Mouse (Mus musculus) cerebellum, adult 9-10 months (tissue): Measurements from ENCODE around the gene Chrne.

Source experiments
- DNase-seq: peaks from one replicate; pipeline ENCODE4 v3.0.0; 2022

The Chrne gene

DNA sequence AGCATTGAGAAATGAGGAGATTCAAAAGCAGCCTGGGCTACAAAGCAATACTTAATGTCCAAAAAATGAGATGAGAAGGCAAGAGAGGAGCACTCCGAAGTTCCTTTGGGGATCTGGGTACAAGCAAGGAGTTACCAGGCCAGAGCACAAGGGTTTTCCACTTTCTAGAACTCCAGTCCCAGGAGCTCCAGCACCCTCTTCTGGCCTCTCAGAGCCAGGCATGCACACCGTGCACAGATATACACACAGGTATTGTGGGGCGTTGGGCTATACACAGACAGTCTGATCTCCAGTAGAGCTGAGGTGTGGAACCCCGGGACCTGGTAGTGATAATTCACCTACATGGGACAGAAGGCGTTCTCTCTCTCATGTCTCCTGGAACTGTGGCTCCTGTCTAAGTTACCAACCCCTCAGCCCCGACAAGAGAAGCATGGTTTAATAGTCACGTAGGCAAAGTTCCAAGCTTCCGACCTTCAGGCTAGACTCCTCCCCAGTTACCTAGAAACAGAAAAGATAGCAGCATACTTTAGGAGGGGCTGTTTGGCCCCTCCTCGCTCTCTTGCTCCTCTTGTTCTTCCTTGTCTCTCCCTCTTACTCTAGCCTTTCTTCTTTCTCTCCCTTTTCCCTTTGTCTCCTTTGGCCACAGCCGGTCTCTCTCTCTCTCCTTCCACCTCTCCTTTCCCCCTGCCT, 4.2 kb upstream of the Chrne start:
- no peak for DNase-seq

DNA sequence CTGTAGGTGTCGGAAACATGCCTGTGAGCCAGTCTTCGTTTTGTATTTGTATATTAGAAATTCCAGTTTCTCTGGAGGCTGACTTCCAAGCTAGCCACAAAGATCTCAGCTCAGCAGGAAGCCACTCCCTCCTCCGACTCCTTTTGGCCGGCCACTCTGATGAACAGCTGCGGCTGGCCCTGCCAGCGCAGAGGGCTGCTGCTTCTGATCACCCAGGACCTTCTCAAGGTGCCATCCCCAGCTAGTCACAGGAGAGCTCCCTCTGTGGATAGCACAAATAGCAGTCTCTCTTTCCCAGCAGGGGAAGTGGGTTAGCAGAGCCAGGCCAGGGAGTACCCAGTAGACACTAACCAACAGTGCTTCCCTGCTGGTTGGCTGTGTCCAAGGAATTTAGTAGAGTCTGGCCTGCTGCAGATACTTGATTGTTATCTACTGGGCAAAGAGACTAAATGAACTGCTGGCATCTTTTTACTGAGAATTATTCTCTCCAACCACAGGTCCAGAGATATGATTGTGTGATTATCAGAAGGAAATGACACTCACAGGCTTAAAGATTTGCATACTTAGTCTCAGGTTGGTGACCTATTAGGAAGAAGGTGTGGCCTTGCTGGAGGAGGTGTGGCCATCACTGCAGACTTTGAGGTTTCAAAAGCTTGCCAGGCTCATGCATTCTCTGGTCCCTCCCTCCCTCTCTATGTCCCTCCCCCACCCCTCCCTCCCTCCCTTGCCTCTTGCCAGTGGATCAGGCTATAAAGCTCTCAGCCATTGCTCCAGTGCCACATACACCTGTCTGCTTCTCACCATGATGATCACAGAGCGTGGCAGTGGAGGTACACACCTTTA, 3.2 kb upstream of the Chrne start:
- no peak for DNase-seq

DNA sequence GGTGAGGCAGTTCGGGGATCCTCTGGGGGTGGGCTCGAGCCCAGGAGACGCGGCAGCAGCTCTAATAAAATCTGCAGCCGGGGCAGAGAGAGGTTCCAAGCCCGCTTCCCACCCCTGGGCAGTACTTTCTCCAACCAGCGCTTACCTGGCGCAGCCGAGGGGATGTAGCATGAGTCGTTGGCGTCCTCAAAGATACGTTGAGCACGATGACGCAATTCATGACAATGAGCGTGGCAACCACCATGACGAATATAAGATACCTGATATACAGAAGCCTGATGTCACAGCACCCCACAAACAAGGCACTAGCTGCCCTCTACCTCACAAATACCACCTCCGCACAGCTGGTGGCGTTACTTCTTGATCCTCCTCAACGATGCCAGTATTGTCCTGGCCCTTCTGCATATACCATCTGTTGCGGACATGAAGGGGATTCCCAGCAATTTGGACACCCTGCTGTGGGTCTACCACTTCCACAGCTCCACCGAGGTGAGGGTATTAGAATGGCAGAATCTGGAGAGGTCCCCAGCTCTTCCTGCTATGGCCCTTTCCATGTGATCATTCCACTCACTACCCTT, 3.4 kb downstream of the Chrne start, which contains the start of gene 4930544D05Rik:
Gene 4930544D05Rik, plus strand, starts transcription at position 333 of the 578 bp plus-strand sequence.
- no peak for DNase-seq

DNA sequence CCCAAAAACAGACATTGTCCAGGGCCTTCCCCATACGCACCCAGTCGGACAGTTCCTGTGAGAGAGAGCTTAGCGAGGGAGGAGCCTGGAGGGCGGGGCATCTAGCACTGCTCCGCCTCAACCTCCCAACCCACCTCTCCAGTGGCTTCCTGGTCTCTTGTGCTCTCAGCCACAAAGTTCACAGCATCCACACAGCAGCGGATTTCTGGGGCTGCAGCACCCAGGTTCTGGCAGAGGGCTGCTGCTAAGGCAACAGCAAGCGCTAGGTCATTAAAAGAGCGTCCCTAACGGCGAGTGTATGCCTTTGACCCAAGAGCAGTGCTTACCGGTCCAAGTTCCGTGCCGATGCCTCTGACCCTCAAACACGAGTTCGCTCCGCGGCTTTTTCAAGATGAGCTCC, 3.9 kb downstream of the Chrne start:
- no peak for DNase-seq

DNA sequence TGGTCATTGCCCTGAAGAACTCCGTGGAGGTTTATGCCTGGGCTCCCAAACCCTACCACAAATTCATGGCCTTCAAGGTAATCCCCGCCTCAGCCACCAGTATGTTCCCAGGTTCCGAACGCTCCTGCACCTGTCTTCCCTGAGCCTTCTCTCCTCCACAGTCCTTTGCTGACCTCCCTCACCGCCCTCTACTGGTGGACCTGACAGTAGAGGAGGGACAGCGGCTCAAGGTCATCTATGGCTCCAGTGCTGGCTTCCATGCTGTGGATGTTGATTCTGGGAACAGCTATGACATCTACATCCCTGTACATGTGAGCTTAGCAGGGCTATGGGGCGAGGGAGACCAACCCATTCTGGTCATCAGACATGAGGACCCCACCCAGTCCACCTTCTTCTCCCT, 6.5 kb downstream of the Chrne start:
- DNase-seq, result no peak

DNA sequence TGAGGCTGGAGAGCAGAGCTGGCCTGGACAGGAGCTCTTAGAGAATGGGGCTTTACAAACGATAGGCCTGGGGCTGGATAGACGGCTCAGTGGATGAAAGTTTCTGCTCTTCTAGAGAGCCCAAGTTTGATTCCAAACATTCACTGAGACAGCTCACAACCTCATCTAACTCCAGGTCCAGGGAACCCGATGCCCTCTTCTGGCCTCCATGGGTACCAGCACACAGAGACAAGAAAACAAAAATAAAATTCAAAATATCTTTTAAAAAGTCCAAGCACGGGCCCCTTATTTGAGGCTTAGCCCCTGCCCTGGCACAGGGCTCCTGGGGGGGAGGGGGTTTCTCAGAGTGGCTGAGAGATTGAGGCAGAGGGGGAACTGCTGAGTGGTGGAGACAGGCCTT, 8.3 kb downstream of the Chrne start:
- no peak for DNase-seq

DNA sequence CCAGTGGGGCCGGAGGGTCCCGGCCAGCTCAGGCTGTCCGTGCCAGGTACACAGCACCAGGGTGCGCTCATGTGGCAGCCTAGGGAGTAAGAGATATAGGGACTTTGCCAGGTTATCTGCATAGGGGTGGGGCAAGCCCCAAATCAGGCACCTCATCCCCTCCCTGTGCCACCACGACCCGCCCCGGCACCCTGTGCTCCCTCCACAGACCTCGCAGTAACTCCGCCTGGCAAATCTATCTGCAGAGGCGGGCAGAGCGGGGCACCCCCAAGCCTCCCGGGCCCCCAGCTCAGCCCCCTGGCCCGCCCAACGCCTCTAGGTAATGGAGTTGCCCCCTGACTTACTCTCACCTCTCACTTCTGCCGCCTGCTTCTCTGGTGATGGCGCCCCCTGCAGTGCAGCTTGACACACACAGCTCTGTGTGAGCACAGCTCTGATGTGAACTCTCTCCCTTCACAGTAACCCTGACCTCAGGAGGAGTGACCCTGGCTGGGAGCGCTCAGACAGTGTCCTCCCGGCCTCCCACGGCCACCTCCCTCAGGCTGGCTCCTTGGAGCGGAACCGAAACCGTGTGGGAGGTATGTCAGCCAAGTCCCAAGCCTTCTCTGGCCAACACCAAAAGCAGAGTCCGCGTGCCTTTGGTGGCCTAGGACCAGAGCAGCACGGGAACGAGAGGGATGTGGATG, 10.5 kb downstream of the Chrne start:
- no peak for DNase-seq

DNA sequence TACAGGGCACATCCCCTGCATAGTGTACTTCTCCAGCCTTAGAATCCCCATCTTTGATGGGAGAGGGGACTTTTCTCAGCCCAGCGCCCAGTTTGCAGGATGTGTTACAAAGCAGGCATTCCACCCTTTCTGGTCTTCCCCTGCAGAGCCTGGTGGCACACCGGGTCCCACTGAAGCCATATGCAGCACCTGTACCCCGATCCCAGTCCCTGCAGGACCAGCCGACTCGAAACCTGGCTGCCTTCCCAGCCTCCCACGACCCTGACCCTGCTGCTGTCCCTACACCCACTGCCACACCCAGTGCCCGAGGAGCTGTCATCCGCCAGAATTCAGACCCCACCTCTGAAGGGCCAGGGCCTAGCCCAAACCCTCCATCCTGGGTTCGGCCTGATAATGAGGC, 11.4 kb downstream of the Chrne start:
- DNase-seq, result no peak

DNA sequence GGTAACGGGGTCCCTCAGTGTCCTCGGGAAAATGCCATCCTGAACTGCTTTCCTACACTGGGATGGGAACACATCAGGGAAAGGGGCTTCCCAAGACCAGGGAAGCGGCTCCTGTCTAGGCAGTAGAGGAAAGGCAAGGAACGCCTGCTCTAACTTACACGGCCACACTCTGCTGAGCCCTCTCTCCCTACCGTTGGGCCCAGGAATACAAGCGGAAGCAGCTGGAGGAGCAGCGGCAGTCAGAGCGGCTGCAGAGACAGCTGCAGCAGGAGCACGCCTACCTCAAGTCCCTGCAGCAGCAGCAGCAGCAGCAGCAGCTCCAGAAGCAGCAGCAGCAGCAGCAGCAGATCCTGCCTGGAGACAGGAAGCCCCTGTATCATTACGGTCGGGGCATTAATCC, 12.3 kb downstream of the Chrne start:
- no peak for DNase-seq

DNA sequence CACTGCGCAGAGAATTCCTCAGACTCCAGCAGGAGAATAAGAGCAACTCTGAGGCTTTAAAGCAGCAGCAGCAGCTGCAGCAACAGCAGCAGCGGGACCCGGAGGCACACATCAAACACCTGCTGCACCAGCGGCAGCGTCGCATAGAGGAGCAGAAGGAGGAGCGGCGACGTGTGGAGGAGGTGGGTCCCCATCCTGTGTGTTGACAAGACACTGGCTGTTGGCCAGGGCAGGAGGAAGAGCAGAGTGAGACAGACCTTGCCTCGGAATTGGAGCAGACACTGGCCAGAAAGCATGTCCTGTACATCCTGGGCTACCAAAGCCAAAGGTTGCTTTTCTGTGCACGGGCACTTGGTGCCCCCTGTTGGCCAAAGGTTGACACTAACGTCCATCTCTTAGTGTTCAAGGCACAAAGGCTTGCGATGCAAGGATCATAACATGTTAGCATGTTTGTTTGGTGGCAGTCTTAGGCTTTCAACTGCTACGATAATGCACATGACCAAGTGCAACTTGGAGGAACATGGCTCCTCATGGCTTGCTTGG, 13.9 kb downstream of the Chrne start:
- DNase-seq, result peak; percentile 84

DNA sequence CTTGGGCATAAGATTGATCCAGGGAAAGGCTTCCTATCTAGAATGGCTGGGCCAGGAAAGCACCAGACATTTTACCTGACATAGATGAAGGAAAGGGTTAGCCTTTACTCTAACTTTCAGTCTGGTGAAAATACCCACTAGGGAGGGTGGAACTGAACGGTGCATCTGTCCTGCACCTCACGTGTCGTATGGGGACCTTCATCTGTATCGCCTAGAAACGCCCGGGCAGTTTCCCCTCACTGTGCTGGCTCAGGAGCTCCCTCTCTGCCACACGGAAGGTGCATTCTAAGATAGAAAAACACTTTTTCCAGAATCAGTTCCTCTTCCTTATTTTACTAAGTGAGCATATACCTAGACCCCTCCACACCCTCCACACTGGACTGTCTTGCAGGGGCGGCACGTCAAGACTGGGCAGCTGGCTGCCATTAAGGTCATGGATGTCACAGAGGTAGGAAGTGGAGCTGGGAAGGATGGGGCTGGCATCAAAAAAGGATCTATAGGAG, 20.5 kb downstream of the Chrne start:
- no peak for DNase-seq

DNA sequence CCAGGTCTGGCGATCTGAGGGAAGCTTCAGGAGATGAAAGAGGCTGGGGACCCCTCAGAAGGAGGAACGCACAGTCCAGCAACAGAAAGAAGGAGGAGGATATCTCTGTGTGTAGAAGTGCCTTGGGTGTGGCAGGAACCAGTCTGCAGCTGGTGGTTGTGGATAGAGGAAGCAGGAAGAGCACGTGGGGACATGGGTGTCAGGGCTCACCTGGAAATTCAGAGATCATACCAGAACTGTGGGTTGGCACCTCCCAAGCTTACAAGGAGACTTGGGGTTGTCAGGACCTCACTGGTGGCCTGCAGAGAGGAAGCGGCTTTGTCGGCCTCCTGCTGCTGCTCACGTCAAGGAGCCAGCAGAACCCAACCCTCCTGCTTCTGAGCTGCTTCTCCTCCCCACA, 21.7 kb downstream of the Chrne start:
- no peak for DNase-seq

DNA sequence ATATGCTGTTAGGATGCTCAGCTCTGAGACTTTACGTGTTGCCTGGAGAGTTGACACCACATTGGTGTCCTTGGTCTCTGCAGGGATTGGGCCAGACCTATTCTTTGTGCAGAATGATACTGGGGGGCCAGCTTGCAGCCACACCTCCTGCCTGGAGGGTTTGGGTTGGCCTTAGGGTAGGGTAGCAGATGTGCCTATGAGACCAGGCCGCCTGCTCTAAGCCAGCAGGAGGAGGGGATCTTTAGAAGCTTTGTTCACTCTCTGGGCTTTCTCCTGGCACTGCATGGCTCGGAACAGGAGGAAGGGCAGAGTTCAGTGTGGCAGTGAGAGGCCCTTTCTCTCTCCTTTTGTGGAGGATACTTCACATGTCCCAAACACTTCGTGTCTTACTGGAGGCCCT, 22.9 kb downstream of the Chrne start:
- no peak for DNase-seq

DNA sequence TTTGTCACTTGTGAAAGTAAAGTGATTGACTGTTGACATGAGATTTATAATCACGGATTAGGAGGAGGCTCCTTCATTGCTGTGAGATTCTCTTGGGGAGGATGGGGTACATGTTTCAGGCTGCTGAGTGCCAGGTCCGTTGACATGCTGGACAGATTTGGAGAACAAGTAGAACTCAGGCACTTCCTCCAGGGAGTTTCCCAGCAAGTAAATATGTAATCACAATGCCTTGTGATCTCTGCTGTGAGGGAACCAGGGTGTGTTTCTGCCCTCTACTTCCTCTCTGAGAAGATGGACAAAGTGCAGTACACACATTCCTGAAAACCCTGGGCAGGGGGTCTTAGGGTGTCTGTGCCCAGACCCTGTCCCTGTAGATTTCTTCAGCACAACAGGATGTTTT, 23.4 kb downstream of the Chrne start:
- no peak for DNase-seq

DNA sequence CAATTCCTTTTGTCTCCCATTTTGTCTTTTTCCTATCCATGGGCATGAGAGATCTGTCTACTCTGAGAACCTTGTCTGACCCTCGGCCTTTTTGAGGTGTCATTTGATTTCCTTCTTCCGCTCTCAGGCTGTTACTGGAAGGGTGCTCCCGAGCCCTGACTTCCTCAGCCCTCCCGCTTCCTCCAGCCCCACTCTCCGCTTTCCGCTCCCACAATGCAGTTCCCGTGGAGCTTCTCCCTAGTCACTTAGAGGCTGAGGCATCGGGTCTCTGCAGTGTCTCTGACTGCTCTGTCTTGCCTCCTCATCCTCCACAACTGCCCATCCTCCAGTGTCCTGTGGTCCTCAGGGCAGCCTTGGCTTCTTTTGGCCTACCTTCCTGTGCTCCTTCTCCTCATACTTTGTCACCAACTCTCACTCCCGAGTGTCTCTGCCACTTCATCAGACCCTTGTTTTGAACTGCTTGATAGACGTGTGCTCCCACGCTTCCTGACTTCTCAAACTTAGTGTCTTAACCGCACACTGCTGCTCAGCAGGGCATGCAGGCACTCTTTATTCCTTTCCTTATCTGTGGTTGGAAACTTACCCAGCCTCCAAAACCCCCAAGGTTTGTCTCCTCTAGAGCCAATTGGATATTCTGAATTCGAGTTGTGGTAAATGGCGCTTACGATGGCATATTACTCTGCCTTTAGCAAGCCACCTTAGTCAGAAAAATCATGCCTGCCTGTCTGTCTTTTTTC, 24.6 kb downstream of the Chrne start:
- no peak for DNase-seq

DNA sequence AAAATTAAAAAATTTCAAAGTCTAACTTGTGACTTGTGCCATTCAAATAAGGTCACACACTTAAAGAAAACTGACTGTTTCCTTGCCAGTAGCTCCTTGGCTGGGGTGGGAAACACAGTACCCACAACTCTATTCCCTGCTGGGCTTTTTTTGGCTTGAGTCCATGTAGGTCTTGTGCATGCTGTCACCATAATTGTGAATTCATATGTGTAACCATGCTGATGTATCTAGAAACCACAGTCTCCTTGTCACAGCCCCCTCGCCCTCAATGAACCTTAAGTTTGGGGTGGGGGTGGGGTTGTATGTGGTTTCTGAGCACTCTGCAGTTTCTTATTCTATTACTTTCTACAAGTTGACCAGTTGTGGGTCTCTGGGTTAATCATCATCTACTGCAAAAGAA, 27.3 kb downstream of the Chrne start:
- DNase-seq, result no peak

DNA sequence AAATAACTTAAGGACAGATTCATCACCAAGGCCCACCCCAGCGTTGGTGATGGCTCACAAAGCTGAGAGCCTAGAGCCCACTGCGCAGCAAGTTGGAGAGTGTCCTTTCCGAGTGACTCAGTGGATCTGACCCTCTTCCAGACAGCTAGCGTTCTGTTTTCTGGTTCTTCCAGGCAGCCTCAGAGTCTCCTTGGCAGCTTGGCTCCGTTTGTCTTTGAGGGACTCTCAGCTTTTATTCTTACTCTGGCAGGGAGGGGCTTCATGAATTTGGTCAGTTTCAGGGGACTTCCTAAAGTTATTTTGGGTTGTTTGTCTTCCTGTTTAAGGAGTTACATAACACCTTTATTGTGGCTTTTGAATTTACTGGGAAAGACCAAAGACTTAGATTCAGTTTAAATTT, 32.1 kb downstream of the Chrne start:
- DNase-seq, result no peak

DNA sequence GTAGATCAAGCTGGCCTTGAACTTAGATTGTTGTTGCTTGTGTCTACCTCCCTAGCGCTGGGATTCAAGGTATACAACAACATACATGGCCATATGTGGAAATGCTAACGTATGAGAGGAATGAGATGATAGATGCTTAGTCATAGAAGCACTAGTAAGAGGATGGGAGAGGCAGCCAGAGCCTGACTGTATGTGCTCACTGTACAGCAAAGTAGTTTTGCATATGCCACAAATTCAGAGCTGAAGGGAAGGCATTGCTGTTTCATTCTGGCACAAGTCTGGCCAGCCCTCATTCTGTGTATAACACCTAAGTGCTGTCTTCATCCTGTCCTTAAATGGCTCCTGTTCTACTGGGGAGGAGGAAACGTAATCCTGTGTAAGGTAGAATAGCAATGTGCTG, 32.8 kb downstream of the Chrne start:
- no peak for DNase-seq

DNA sequence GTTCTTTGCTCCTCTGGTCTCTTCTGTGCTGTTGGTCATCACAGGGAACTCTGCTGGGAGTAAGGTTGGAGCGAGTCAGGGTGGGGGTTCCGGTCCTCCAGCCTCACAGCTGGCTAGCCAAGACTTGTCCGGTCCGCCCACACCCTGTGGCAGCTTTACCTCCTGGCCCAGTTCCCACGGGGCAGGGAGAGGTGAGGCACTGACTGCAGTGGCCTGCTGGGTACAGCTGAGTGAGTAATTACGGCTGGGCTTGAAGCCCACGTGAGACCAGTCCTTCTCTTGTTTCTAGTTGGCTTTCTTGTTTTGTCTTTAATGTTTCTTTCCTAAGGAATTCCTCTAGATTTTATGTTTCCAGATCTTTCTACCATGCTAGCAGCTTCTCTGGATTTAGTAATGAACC, 33.6 kb downstream of the Chrne start:
- peak; percentile 32 for DNase-seq

DNA sequence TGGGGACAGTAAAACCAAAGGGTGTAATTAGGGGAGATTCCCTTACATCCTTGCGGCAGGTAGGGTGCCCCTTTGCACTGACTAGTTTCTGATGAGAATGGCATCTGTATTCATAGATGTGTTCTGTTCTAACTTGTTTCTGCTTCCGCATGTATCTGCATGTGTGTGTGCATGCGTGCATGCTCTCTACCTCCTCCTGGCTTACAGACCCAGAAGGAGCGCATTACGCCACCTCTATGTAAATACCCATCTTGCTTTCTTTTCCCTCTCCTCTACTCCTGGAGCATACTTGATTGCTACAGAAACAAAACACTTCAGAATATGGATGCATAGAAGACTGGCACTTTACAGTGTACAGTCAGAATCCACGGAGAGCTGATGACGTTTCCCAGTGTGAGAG, 35.2 kb downstream of the Chrne start:
- no peak for DNase-seq

DNA sequence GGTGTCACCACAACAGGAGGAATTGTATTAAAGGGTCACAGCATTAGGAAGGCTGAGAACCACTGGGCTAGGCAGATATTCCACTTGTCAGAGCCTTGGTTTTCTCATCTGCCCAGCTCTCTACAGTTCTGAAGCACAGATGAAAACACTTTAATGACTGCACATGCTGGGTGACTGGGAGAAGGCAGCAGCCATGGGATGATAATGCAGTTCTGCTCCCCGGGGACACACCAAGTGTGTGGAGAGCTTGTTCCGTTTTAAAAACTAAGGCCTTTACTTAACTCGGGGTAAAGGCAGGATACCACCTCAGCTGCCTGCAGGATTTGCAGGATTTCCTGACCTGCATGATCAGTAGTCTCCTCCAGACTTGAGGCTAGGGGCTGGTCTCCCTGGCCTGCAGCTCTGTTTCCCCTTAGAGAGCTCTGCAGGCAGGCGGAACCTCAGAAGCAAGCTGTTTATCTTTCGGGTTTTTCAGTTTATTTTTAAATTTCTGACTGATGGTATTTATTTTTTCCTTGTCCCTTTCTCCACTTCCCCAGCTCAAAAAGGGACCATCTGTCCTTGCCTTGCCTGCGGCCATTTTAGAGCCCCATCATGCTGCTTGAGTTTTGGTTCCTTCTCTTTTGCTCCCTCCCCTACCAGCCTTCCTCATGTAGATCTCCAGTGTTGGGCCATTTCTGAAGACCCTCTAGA, 35.8 kb downstream of the Chrne start:
- no peak for DNase-seq

DNA sequence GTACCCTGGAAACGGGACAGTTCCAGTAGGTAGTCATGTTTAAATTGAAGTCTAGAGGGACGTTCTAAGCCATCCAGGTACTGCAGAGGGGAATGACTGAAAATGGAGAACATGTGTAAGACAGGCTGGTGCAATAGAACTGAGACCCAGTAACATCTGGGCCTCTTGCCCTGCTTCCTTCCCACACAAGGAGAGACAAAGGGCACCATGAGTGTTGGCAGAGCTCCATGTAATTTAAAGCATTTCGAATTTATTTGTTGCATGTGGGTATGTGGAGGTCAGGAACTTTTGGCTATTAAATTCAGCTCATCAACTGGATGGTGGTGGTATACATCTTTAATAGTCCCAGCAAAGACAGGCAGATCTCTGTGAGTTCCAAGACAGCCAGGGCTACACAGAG, 36.8 kb downstream of the Chrne start:
- DNase-seq, result no peak
